Mouse (Mus musculus) c-Kit-negative CD71-positive TER-119-positive erythroid progenitor cells, embryonic 14.5 days (primary cell): Measurements from ENCODE around the gene Smarca1.

Experiments used
- DNase-seq: peaks from one replicate; pipeline ENCODE4 v3.0.0-alpha.2; 2013; ENCODE audit warnings: low read depth, low spot score

The Smarca1 gene

GRCm38 (mm10) chrX:47764440-47764839 is 128.3 kb downstream of the Smarca1 start:
- DNase-seq = no peak

DNA sequence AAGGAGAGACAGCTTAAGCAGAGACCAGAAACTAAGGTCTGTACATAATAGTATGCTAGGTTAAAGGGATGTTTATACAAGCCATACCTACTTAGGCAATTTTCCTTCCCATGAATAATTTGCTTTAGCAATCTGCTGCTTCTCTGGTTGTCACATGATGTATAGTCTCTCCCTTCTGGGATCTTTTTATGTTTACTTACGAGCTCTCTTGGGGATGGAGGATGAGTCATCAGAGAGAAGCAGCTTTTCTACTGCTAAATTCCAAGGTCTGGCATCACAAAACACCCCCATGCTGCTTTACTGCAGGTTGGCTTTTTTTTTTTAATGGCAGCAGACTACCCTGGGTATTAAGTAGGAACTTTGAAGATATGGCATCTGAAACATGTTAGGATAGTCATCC is 132.6 kb downstream of the Smarca1 start:
- DNase-seq = no peak
